In genomic region chr10:25082930-25083329, GRCm38 (mm10) we compare ENCODE assay signal across 11 mouse cellular contexts.
DNase-seq lines count a peak whose midpoint lies in the region; ATAC-seq and TF ChIP-seq lines count a peak whose summit lies in the region.
"Had no signal": no experiment of that assay in that cellular context is flagged by ENCODE, and none has a peak within 500 bp of the region (broad histone marks: within the 10 kb centered on the region; RNA-seq: fewer than 3 reads in every experiment).

No protein-coding gene starts in this region.

- H3K4me3 ChIP-seq in liver, adult 2 months (ENCODE audit: insufficient read depth, low read depth, low read length) = no peak overlapping the region
- no peak overlapping the region for H3K4me3 ChIP-seq in intestine, postnatal 0 days (ENCODE audit: low read depth, low read length)
- H3K4me3 ChIP-seq in midbrain, postnatal 0 days (ENCODE audit: low read depth, low read length) = no peak overlapping the region
- H3K4me3 ChIP-seq: heart, embryonic 13.5 days; megakaryocyte, embryonic 14.5 days had no signal

- no peaks in the 10 kb centered on the region for H3K27me3 ChIP-seq in liver, adult 2 months (ENCODE audit: control insufficient read depth, insufficient read depth, low read length)
- no peaks in the 10 kb centered on the region for H3K27me3 ChIP-seq in intestine, postnatal 0 days (replicated peaks; ENCODE audit: control insufficient read depth, insufficient read depth, low read length)
- no peaks in the 10 kb centered on the region for H3K27me3 ChIP-seq in midbrain, postnatal 0 days (ENCODE audit: insufficient read depth, low read length)
- H3K27me3 ChIP-seq: heart, embryonic 13.5 days had no signal

- TF ChIP-seq POLR2A in liver, adult 2 months (IDR thresholded peaks at IDR 0.05; ENCODE audit: extremely low read depth, insufficient read depth, low read length) = no peak

- H3K79me2 ChIP-seq in liver, adult 2 months (ENCODE audit: control insufficient read depth, insufficient read depth, low read length) = no peaks in the 10 kb centered on the region

- intact Hi-C loops in left cerebral cortex, postnatal 10 days (cut with DNase I) = no loop called here

- H3K36me3 ChIP-seq in liver, adult 2 months (ENCODE audit: control insufficient read depth, insufficient read depth, low read length) = no peaks in the 10 kb centered on the region
- H3K36me3 ChIP-seq in intestine, postnatal 0 days (ENCODE audit: control insufficient read depth, insufficient read depth) = no peaks in the 10 kb centered on the region
- H3K36me3 ChIP-seq in midbrain, postnatal 0 days (ENCODE audit: insufficient read depth, low read length) = no peaks in the 10 kb centered on the region
- H3K36me3 ChIP-seq: heart, embryonic 13.5 days had no signal

- H3K4me1 ChIP-seq in liver, adult 2 months (ENCODE audit: control insufficient read depth, insufficient read depth, low read length) = no peaks in the 10 kb centered on the region
- H3K4me1 ChIP-seq in intestine, postnatal 0 days (replicated peaks; ENCODE audit: control insufficient read depth, insufficient read depth, low read length) = no peaks in the 10 kb centered on the region
- H3K4me1 ChIP-seq in midbrain, postnatal 0 days (ENCODE audit: insufficient read depth, low read length) = no peaks in the 10 kb centered on the region
- H3K4me1 ChIP-seq: heart, embryonic 13.5 days; megakaryocyte, embryonic 14.5 days had no signal

- TF ChIP-seq CTCF in liver, adult 2 months (IDR thresholded peaks at IDR 0.05; ENCODE audit: low read depth, low read length) = no peak
- TF ChIP-seq CTCF in intestine, postnatal 0 days (IDR thresholded peaks at IDR 0.05; ENCODE audit: low read depth) = no peak
- TF ChIP-seq CTCF in midbrain, postnatal 0 days (IDR thresholded peaks at IDR 0.05) = no peak

- 23% methylated on average over 10 of the region's 10 CpGs for WGBS in liver, adult 2 months
- 39% methylated on average over 10 of the region's 10 CpGs for WGBS in intestine, postnatal 0 days
- WGBS in midbrain, postnatal 0 days = 66% methylated on average over 10 of the region's 10 CpGs

- no peak overlapping the region for H3K9ac ChIP-seq in liver, adult 2 months (ENCODE audit: low read depth, low read length)
- no peak overlapping the region for H3K9ac ChIP-seq in intestine, postnatal 0 days (ENCODE audit: low read depth, low read length)
- no peak overlapping the region for H3K9ac ChIP-seq in midbrain, postnatal 0 days (replicated peaks; ENCODE audit: low read length, poor library complexity, severe bottlenecking)
- H3K9ac ChIP-seq: heart, embryonic 13.5 days had no signal

- DNase-seq in liver, adult 2 months (ENCODE audit: extremely low read depth, low read depth, low spot score) = peak; percentile 64
- DNase-seq in liver = no peak
- peak; percentile 93 for DNase-seq in cerebellum, adult 9-11 months
- DNase-seq in midbrain, postnatal 0 days (ENCODE audit: low spot score) = peak; percentile 53
- DNase-seq in left cerebral cortex, postnatal 10 days (ENCODE audit: extremely low spot score in 1 of 2, low spot score in 2 of 2) = no peak
- no peak for DNase-seq in left cerebral cortex, adult 8-10 months (ENCODE audit: low spot score in 2 of 2)
- no peak for DNase-seq in B cell, adult 2 months
- DNase-seq: adrenal gland, postnatal 36 days had no signal

- peak overlapping the region; percentile 53 for H3K4me2 ChIP-seq in intestine, postnatal 0 days (replicated peaks; ENCODE audit: low read depth)
- H3K4me2 ChIP-seq in midbrain, postnatal 0 days (ENCODE audit: low read depth, low read length, poor library complexity, severe bottlenecking) = no peak overlapping the region
- H3K4me2 ChIP-seq: heart, embryonic 13.5 days had no signal

- ATAC-seq in intestine, postnatal 0 days = 0 out of 2 replicates have a peak, but pooled peaks have one; percentile 16
- no peak for ATAC-seq in midbrain, postnatal 0 days (ENCODE audit: low FRiP score)

- H3K9me3 ChIP-seq in intestine, postnatal 0 days (ENCODE audit: control insufficient read depth) = no peaks in the 10 kb centered on the region
- no peaks in the 10 kb centered on the region for H3K9me3 ChIP-seq in midbrain, postnatal 0 days (ENCODE audit: low read length)
- H3K9me3 ChIP-seq: heart, embryonic 13.5 days had no signal

- no peak overlapping the region for H3K27ac ChIP-seq in liver, adult 2 months (replicated peaks; ENCODE audit: insufficient read depth, low read depth, low read length)
- no peak overlapping the region for H3K27ac ChIP-seq in intestine, postnatal 0 days (ENCODE audit: low read depth, low read length)
- H3K27ac ChIP-seq in midbrain, postnatal 0 days (ENCODE audit: low read depth, low read length) = no peak overlapping the region
- H3K27ac ChIP-seq: heart, embryonic 13.5 days had no signal

Comparison
In these comparisons a context has a peak if more than half of its experiments do, and no peak if none do; other contexts are left out.
1. DNase-seq: peak in liver, adult 2 months (single experiment), cerebellum, adult 9-11 months (single experiment) and midbrain, postnatal 0 days (single experiment); none in liver (single experiment), left cerebral cortex, postnatal 10 days (0 of 2), left cerebral cortex, adult 8-10 months (0 of 2) and B cell, adult 2 months (0 of 2).